Mouse (Mus musculus): ENCODE measurements around the gene Mnd1. TPM values are rescaled to one million over a fixed set of nuclear protein-coding genes. Genes with fewer than 3 reads are reported as not detected.

The Mnd1 gene
- polyA plus RNA-seq, 1 experiment from 2014 or later, result 6.5 TPM

- no peaks in the 10 kb centered on the region for H3K4me1 ChIP-seq (ENCODE audit: insufficient read depth, low read depth, low read length)
- H3K27me3 ChIP-seq (replicated peaks; ENCODE audit: insufficient read depth, low read length), result no peaks in the 10 kb centered on the region
- 35% methylated on average over 2 of the region's 2 CpGs for WGBS
- H3K27ac ChIP-seq (ENCODE audit: low read length), result no peak overlapping the region
- DNase-seq (ENCODE audit: low spot score), result peak; percentile 25
- no peaks in the 10 kb centered on the region for H3K9me3 ChIP-seq (ENCODE audit: low read length)
- ATAC-seq, result 0 out of 2 replicates have a peak, but pooled peaks have one; percentile 55
- H3K4me3 ChIP-seq (ENCODE audit: low read depth, low read length), result no peak overlapping the region
- no peaks in the 10 kb centered on the region for H3K36me3 ChIP-seq (ENCODE audit: insufficient read depth, low read length)
- no peak overlapping the region for H3K4me2 ChIP-seq (replicated peaks; ENCODE audit: low read depth, low read length)
- TF ChIP-seq CTCF (IDR thresholded peaks at IDR 0.05), result peak; percentile 63
- TF ChIP-seq EP300 (IDR thresholded peaks at IDR 0.05), result no peak
- no peak overlapping the region for H3K9ac ChIP-seq (replicated peaks; ENCODE audit: low read depth)
Measured at GRCm38 (mm10) chr3:84090982-84091381, 64.6 kb downstream of the Mnd1 start.

DNA sequence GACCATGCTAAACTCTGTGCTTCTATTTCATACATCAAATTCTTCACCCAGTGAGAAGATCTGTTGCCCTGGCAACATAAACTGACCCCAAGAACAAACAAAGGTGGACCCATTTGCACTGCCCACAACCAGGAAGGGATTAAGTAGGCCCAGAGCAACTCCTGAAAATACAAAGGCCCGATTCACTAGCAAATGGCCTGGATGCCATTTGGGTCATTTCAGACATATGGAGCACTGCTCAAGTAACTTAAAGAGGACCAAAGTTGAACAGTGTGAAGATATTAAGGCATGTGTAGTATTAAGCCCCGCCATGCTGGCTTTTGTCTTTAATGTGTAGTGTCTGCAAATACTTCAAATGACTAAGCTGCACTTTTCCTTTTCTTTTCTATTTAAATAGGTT lies 68.7 kb downstream of the Mnd1 start:
- Histone ChIP-seq H3K27ac (ENCODE audit: low read length) (no peak overlapping the region), H3K9ac (replicated peaks; ENCODE audit: low read depth) (no peak overlapping the region), H3K27me3 (replicated peaks; ENCODE audit: insufficient read depth, low read length) (no peaks in the 10 kb centered on the region), H3K4me3 (ENCODE audit: low read depth, low read length) (no peak overlapping the region), H3K9me3 (ENCODE audit: low read length) (0 out of 2 replicates have a peak, but pooled peaks cover 2% of the 10 kb centered on the region), H3K4me1 (ENCODE audit: insufficient read depth, low read depth, low read length) (no peaks in the 10 kb centered on the region), H3K36me3 (ENCODE audit: insufficient read depth, low read length) (no peaks in the 10 kb centered on the region), H3K4me2 (replicated peaks; ENCODE audit: low read depth, low read length) (no peak overlapping the region)
- WGBS, result 47% methylated on average over 2 of the region's 2 CpGs
- TF ChIP-seq CTCF (IDR thresholded peaks at IDR 0.05) (no peak), EP300 (IDR thresholded peaks at IDR 0.05) (no peak)
- no peak for ATAC-seq
- DNase-seq (ENCODE audit: low spot score), result no peak

DNA sequence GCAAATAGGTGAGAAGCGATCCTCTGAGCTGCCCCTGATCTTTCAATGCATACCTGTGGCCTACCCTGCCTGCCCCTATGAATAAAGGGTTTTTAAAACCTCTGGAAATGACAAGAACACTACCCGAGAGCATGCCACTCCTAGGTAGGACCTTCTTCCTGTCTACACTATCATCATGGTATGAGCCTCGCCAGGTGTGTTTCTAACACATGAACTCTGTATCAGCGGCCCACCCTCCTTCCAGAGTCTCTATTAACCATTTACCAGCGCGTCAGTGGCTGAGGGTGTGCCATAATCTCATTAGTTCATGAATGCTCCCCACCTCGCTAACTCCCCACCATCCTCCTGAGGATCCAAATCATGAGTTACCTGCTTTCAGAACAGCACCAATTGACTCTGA lies 69.2 kb downstream of the Mnd1 start:
- 83% methylated on average over 7 of the region's 7 CpGs for WGBS

DNA sequence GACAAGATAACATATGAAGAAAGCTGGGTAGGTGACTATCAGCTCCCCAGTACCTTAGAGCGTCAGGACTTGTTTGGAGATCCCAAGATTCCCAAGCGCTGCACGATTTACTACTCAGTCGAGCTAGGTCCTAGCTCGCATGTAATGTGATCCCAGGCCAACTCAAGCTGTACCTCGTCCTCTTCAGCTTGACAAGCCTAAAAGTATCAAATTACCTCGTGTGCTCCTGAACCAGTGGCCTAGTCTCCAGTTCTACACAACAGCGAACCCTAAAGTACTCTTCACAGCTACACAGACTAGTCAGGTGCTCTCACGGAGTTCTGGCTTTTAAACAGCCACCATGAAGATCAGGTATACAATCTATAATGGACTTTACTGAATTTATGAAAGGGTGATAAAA lies 70.2 kb downstream of the Mnd1 start:
- DNase-seq (ENCODE audit: low spot score), result peak; percentile 64
- no peaks in the 10 kb centered on the region for H3K27me3 ChIP-seq (replicated peaks; ENCODE audit: insufficient read depth, low read length)
- no peaks in the 10 kb centered on the region for H3K36me3 ChIP-seq (ENCODE audit: insufficient read depth, low read length)
- peak; percentile 68 for ATAC-seq
- H3K4me1 ChIP-seq (ENCODE audit: insufficient read depth, low read depth, low read length), result no peaks in the 10 kb centered on the region
- H3K4me2 ChIP-seq (replicated peaks; ENCODE audit: low read depth, low read length), result no peak overlapping the region
- H3K27ac ChIP-seq (ENCODE audit: low read length), result no peak overlapping the region
- H3K4me3 ChIP-seq (ENCODE audit: low read depth, low read length), result no peak overlapping the region
- 0 out of 2 replicates have a peak, but pooled peaks cover 3% of the 10 kb centered on the region for H3K9me3 ChIP-seq (ENCODE audit: low read length)
- no peak overlapping the region for H3K9ac ChIP-seq (replicated peaks; ENCODE audit: low read depth)
- 27% methylated on average over 9 of the region's 9 CpGs for WGBS
- TF ChIP-seq CTCF (IDR thresholded peaks at IDR 0.05) (no peak), EP300 (IDR thresholded peaks at IDR 0.05) (no peak)

More for the DNA sequence above, 69.2 kb downstream of the Mnd1 start:
- no peak for TF ChIP-seq CTCF (IDR thresholded peaks at IDR 0.05)
- Histone ChIP-seq H3K9me3 (ENCODE audit: low read length) (0 out of 2 replicates have a peak, but pooled peaks cover 3% of the 10 kb centered on the region), H3K4me1 (ENCODE audit: insufficient read depth, low read depth, low read length) (no peaks in the 10 kb centered on the region), H3K4me3 (ENCODE audit: low read depth, low read length) (no peak overlapping the region), H3K27ac (ENCODE audit: low read length) (no peak overlapping the region), H3K27me3 (replicated peaks; ENCODE audit: insufficient read depth, low read length) (no peaks in the 10 kb centered on the region), H3K4me2 (replicated peaks; ENCODE audit: low read depth, low read length) (no peak overlapping the region), H3K36me3 (ENCODE audit: insufficient read depth, low read length) (no peaks in the 10 kb centered on the region), H3K9ac (replicated peaks; ENCODE audit: low read depth) (no peak overlapping the region)
- no peak for ATAC-seq
- no peak for DNase-seq (ENCODE audit: low spot score)

DNA sequence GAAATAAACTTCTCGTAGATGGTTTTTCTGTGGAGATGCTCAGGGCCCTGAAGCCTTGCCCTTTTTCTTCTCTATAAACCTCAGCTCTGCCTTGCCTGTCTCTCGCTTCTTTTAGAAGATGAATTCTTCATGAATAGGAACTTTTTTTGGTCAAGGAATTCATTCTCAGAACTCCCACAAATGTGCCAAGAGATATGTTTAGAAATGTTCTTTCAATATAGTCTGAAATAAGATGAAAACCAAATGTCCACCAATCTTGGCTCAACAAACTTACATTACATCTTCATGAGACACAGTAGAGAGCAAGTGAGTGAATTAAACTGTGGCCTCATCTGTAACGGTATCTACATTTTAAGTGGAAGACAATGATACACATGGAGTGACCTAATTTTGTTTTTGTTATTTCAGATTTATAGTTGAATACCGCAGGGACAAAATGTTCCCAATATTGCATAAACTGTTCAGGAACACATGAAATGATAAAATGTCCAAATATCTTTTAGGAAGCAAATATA lies 74.3 kb downstream of the Mnd1 start:
- 58% methylated on average over 4 of the region's 4 CpGs for WGBS
- H3K4me2 ChIP-seq (replicated peaks; ENCODE audit: low read depth, low read length), result no peak overlapping the region
- ATAC-seq (peak; percentile 70), DNase-seq (ENCODE audit: low spot score) (peak; percentile 80)
- no peak overlapping the region for H3K9ac ChIP-seq (replicated peaks; ENCODE audit: low read depth)
- no peaks in the 10 kb centered on the region for H3K27me3 ChIP-seq (replicated peaks; ENCODE audit: insufficient read depth, low read length)
- no peaks in the 10 kb centered on the region; the same call in 1 of the 2 replicates for H3K4me1 ChIP-seq (ENCODE audit: insufficient read depth, low read depth, low read length)
- H3K27ac ChIP-seq (ENCODE audit: low read length), result peak overlapping the region; percentile 48
- H3K9me3 ChIP-seq (ENCODE audit: low read length), result 0 out of 2 replicates have a peak, but pooled peaks cover 3% of the 10 kb centered on the region
- H3K36me3 ChIP-seq (ENCODE audit: insufficient read depth, low read length), result no peaks in the 10 kb centered on the region
- H3K4me3 ChIP-seq (ENCODE audit: low read depth, low read length), result no peak overlapping the region
- no peak for TF ChIP-seq CTCF (IDR thresholded peaks at IDR 0.05)
- TF ChIP-seq EP300 (IDR thresholded peaks at IDR 0.05), result peak; percentile 45; the same call in 1 of the 2 replicates

DNA sequence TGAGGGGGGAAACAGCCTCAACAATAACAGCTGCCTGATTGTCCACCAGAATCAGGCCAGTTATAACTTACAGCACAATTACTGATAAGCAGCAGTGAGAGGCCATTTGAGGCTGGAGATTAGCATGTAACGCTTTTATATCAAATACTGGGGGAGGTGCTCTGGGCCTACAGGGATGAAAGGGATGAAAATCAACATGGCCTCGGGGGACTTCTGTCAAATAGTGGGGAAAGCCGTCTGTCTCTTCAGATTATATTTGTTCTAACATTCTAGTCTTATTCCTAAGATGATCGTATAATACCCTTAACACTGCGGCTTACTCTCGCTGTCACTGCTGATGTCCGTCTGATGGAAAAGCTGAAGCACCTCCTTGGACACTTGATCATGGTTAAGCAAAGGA lies 75.5 kb downstream of the Mnd1 start:
- no peaks in the 10 kb centered on the region; the same call in 1 of the 2 replicates for H3K4me1 ChIP-seq (ENCODE audit: insufficient read depth, low read depth, low read length)
- TF ChIP-seq EP300 (IDR thresholded peaks at IDR 0.05) (no peak), CTCF (IDR thresholded peaks at IDR 0.05) (no peak)
- WGBS, result 77% methylated on average over 7 of the region's 7 CpGs
- H3K27ac ChIP-seq (ENCODE audit: low read length), result no peak overlapping the region
- H3K9me3 ChIP-seq (ENCODE audit: low read length), result 0 out of 2 replicates have a peak, but pooled peaks cover 3% of the 10 kb centered on the region
- ATAC-seq (no peak), DNase-seq (ENCODE audit: low spot score) (no peak)
- H3K4me2 ChIP-seq (replicated peaks; ENCODE audit: low read depth, low read length), result no peak overlapping the region
- H3K36me3 ChIP-seq (ENCODE audit: insufficient read depth, low read length), result no peaks in the 10 kb centered on the region
- no peaks in the 10 kb centered on the region for H3K27me3 ChIP-seq (replicated peaks; ENCODE audit: insufficient read depth, low read length)
- no peak overlapping the region for H3K9ac ChIP-seq (replicated peaks; ENCODE audit: low read depth)
- no peak overlapping the region for H3K4me3 ChIP-seq (ENCODE audit: low read depth, low read length)
